Mouse (Mus musculus): ENCODE results near the gene Pxt1.

Gene Pxt1

GRCm38 (mm10) chr17:28944481-28944880 lies 841 bp upstream of the Pxt1 start:
- DNase-seq: peak; percentile 63

- no peak for DNase-seq
Measured at GRCm38 (mm10) chr17:28942101-28942500, 1.5 kb downstream of the Pxt1 start.

GRCm38 (mm10) chr17:28940776-28941555 lies 2.7 kb downstream of the Pxt1 start:
- DNase-seq: no peak

GRCm38 (mm10) chr17:28936622-28937345 lies 6.9 kb downstream of the Pxt1 start:
- DNase-seq: peak; percentile 77

GRCm38 (mm10) chr17:28936133-28936532 lies 7.5 kb downstream of the Pxt1 start:
- no peak for DNase-seq

- DNase-seq: no peak
Measured at GRCm38 (mm10) chr17:28934120-28934916, 9.3 kb downstream of the Pxt1 start.

GRCm38 (mm10) chr17:28932274-28932673 lies 11.4 kb downstream of the Pxt1 start:
- no peak for DNase-seq

GRCm38 (mm10) chr17:28931436-28932211 lies 12.0 kb downstream of the Pxt1 start:
- DNase-seq: peak; percentile 24

GRCm38 (mm10) chr17:28930392-28931074 lies 13.1 kb downstream of the Pxt1 start:
- peak; percentile 97 for DNase-seq

- DNase-seq: no peak
Measured at GRCm38 (mm10) chr17:28929369-28929768, 14.3 kb downstream of the Pxt1 start.

- no peak for DNase-seq
Measured at GRCm38 (mm10) chr17:28928004-28928403, 15.6 kb downstream of the Pxt1 start.

GRCm38 (mm10) chr17:28926866-28927635 lies 16.6 kb downstream of the Pxt1 start:
- DNase-seq: peak; percentile 49

GRCm38 (mm10) chr17:28926380-28926779 lies 17.3 kb downstream of the Pxt1 start:
- peak; percentile 85 for DNase-seq

GRCm38 (mm10) chr17:28924957-28925595 lies 18.6 kb downstream of the Pxt1 start:
- DNase-seq: no peak

- no peak for DNase-seq
Measured at GRCm38 (mm10) chr17:28922096-28922495, 21.5 kb downstream of the Pxt1 start.

GRCm38 (mm10) chr17:28921086-28921485 lies 22.6 kb downstream of the Pxt1 start:
- no peak for DNase-seq

GRCm38 (mm10) chr17:28916520-28916919 lies 27.1 kb downstream of the Pxt1 start:
- no peak for DNase-seq

- no peak for DNase-seq
Measured at GRCm38 (mm10) chr17:28915060-28915628, 28.5 kb downstream of the Pxt1 start, which contains the start of gene 4930539E08Rik. Gene 4930539E08Rik, minus strand, starts transcription at chr17:28915324.

- no peak for DNase-seq
Measured at GRCm38 (mm10) chr17:28913940-28914339, 29.7 kb downstream of the Pxt1 start.

- DNase-seq: peak; percentile 44
Measured at GRCm38 (mm10) chr17:28913200-28913599, 30.4 kb downstream of the Pxt1 start.

Data from kidney, postnatal 14 days (tissue).